Mouse (Mus musculus) thymus, adult 2 months (tissue): ENCODE measurements around the gene Scfd2. TPM values are rescaled to one million over a fixed set of nuclear protein-coding genes. Genes with fewer than 3 reads are reported as not detected.

Experiments used
- DNase-seq: peaks from one replicate; pipeline ENCODE4 v3.0.0; 2021
- H3K27ac ChIP-seq: fragments of 200-500 bp; 2 replicates; pipeline ENCODE4 v1.5.1; 2012; ENCODE audit warnings: low read length, control low read depth; ENCODE audit not compliant: control insufficient read depth, insufficient read depth
- H3K27me3 ChIP-seq: fragments of 200-500 bp; 2 replicates; pipeline ENCODE4 v1.6.1; 2012; ENCODE audit warnings: mild to moderate bottlenecking, low read length, moderate library complexity, mixed read lengths; ENCODE audit not compliant: control insufficient read depth, insufficient read depth
- H3K36me3 ChIP-seq: fragments of 200-500 bp; 2 replicates; pipeline ENCODE4 v1.6.1; 2012; ENCODE audit warnings: mild to moderate bottlenecking, low read length, moderate library complexity; ENCODE audit not compliant: control insufficient read depth, insufficient read depth
- H3K4me1 ChIP-seq: fragments of 200-500 bp; replicated peaks from 2 replicates; pipeline ENCODE4 v1.6.1; 2012; ENCODE audit warnings: low read length; ENCODE audit not compliant: control insufficient read depth, insufficient read depth
- H3K4me3 ChIP-seq: fragments of 200-500 bp; 2 replicates; pipeline ENCODE4 v1.5.1; 2012; ENCODE audit warnings: mild to moderate bottlenecking, low read length, control low read depth, moderate library complexity; ENCODE audit not compliant: control insufficient read depth, insufficient read depth
- CTCF ChIP-seq: fragments of 200-500 bp; IDR thresholded peaks from 2 replicates; pipeline ENCODE4 v1.5.1; 2012; ENCODE audit warnings: mild to moderate bottlenecking, control low read depth, low read length, moderate library complexity, borderline replicate concordance; ENCODE audit not compliant: control insufficient read depth, poor library complexity, insufficient read depth; ENCODE audit errors: extremely low read depth
- POLR2A ChIP-seq: fragments of 200-500 bp; IDR thresholded peaks from 2 replicates; pipeline ENCODE4 v1.6.1; 2012; ENCODE audit warnings: mild to moderate bottlenecking, low read length, control low read depth, moderate library complexity; ENCODE audit not compliant: control insufficient read depth, poor library complexity, insufficient read depth; ENCODE audit errors: extremely low read depth
- WGBS: fragments of 180-500 bp; shearing (Covaris S2); methylation state at CpG from one replicate; pipeline ENCODE4 v1.1.7; 2018; 5-methylcytosine and 5-hydroxymethylcytosine counted together
- polyA plus RNA-seq: library from polyadenylated mRNA; depleted of rRNA; stranded (reverse); fragments of >200 nt; gene quantifications from 2 replicates; pipeline ENCODE4 v1.2.3, GENCODE M21; 2012

Gene Scfd2
- polyA plus RNA-seq, 1 experiment, result 14.5 TPM

DNA sequence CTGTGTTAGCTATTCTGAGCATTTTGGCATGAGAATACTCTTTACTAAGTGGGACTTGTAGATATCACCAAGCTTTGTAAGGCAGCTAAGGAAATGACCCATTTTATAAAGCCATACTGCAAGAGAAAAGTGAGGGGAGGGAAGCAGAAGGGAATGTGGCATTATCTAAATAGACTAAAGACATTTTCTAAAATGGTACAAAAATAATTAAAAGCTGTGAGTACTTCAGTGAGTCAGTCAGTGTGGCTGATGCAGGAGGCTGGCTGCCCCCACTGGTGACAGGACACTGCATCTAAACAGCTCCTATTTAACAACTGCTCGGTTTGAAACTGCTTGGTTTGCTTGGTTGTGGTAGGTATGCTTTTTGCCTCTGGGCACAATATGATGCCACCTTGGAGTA lies 276.6 kb downstream of the Scfd2 start:
- H3K4me1 ChIP-seq, result peaks cover 32% of the 10 kb centered on the region
- no peak overlapping the region for H3K27ac ChIP-seq
- WGBS, result 95% methylated on average over 1 of the region's 1 CpGs
- no peak overlapping the region for H3K4me3 ChIP-seq
- no peak for DNase-seq
- no peaks in the 10 kb centered on the region for H3K27me3 ChIP-seq
- TF ChIP-seq CTCF (no peak), POLR2A (no peak)
- H3K36me3 ChIP-seq, result no peaks in the 10 kb centered on the region

DNA sequence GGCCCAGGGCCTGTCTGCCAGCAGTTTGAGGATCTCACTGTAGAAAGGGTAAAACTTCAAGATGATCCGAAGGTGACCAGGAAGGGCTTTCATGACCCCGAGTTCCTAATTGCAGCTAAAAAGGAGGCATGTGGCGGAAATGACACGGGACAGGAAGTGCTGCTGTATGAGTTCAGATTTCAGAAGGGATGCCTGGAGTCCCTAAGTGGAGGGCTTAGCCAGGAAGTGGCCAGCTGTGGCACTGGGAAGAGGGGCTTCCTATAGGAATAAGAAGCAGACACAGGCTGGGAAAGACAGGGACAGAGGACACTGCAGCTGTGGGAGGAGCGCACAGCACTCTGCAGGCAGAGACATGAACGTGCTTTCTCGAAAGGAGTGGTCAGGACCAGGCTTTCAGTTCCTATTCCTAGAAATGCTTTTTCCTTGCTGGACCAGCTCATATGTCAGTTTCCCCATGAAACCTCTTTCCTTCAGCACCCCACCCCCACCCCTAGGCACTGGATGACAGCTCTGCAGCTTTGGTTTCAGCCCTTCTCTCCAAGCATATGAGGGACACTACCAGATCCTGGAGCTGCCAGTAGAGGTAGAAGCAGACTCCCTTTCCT lies 277.7 kb downstream of the Scfd2 start:
- no peak overlapping the region for H3K27ac ChIP-seq

DNA sequence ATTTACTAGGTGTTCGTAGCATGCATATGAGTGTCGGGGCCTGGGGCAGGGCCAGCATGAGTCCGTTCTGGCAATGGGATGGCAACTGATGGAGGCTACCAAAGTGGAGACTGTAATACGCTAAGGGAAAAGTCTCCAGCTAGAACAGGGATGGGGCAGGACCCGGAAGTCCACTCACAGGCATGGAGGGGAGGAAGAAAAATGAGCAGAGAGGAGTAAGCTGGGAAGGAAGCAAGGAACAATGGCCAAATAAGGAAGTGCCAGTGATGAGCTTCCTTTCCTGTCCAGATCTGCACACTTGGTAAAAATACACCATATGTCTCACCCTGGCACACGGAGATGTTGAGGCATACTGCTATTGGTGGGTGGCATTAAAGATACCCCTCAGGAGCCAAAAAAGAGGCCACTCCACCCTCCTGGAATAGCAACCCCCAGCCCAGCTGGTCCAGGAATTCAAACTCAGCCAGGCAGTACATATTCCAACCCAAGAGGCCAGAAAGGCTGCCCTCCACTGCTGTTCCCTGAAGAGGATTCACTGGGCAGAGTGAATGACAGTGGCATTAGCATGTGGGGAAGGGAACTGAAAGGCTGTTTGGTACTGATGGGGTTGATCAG lies 278.8 kb downstream of the Scfd2 start:
- DNase-seq, result no peak
- TF ChIP-seq CTCF (no peak), POLR2A (no peak)
- Histone ChIP-seq H3K4me3 (no peak overlapping the region), H3K36me3 (no peaks in the 10 kb centered on the region), H3K27ac (no peak overlapping the region), H3K4me1 (peaks cover 23% of the 10 kb centered on the region), H3K27me3 (no peaks in the 10 kb centered on the region)
- 93% methylated on average over 6 of the region's 6 CpGs for WGBS

More for the DNA sequence above, 277.7 kb downstream of the Scfd2 start:
- DNase-seq, result no peak
- H3K4me1 ChIP-seq, result peaks cover 24% of the 10 kb centered on the region
- no peaks in the 10 kb centered on the region for H3K36me3 ChIP-seq
- H3K27me3 ChIP-seq, result no peaks in the 10 kb centered on the region
- WGBS, result 73% methylated on average over 7 of the region's 7 CpGs
- no peak overlapping the region for H3K4me3 ChIP-seq
- TF ChIP-seq CTCF (no peak), POLR2A (no peak)

DNA sequence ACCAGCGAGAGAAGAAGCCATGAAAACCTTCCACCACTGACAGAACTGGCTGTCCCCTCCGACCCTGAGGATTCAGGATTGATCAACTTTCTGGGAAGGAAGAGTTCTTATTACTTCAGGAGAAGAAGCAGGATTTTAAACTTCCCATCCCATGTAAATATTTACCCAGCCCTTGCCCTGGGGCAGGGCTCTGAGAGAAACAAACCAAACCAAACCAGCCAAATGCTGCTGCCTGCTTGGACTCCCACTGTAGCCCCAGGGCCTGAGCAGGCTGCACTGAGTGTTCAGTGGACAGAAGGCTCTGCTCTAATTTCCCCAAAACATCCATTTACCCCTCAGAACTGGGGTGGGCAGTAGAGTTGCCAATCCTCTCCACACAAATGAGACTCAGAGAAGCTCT lies 280.6 kb downstream of the Scfd2 start:
- no peak for DNase-seq
- TF ChIP-seq CTCF (no peak), POLR2A (no peak)

DNA sequence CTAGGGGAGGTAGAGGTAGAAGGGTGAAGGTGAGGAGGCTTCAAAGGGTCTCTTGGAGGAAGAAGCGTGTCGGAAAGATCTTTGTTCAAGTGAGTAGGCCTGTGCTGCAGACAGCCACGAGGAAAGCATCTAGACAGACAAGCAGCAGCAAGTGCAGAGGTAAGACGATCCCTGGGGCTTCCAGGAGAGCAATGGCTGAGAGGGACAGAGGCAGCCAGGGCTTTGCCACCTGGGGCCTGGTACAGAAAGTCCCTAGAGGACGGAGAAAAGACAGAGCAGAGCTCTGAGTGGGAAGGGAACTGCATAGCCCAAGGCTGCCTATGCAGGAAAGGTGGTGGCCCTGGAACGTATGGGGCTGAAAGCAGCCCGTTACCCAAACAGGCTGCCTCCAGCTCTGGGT lies 281.3 kb downstream of the Scfd2 start:
- Histone ChIP-seq H3K4me3 (no peak overlapping the region), H3K4me1 (peaks cover 27% of the 10 kb centered on the region)
- TF ChIP-seq POLR2A (no peak), CTCF (no peak)

More for the DNA sequence above, 280.6 kb downstream of the Scfd2 start:
- no peaks in the 10 kb centered on the region for H3K27me3 ChIP-seq
- H3K36me3 ChIP-seq, result no peaks in the 10 kb centered on the region
- no peak overlapping the region for H3K27ac ChIP-seq
- 92% methylated on average over 2 of the region's 2 CpGs for WGBS
- no peak overlapping the region for H3K4me3 ChIP-seq
- H3K4me1 ChIP-seq, result peaks cover 24% of the 10 kb centered on the region

DNA sequence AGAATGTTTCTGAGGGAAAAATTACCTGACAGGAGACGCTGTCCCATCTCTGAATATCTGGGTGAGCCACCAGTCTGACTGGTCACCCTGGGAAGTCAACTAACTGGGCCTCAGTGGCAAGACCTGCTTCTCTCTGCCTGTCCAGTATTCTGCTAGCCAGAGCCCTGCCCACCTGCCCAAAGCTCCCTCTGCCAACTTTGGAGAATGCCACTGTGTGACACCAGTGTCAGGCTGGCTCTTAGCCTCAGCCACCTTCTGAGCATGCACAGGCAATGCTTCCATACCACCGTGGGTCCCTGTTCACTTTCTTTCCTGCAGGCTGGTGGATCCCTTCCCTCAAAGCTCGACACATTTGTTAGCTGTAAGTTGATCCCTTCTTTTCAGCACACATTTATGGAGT lies 281.8 kb downstream of the Scfd2 start:
- Histone ChIP-seq H3K4me3 (no peak overlapping the region), H3K27ac (no peak overlapping the region), H3K27me3 (no peaks in the 10 kb centered on the region), H3K4me1 (peaks cover 26% of the 10 kb centered on the region), H3K36me3 (no peaks in the 10 kb centered on the region)
- no peak for TF ChIP-seq CTCF
- TF ChIP-seq POLR2A, result no peak
- no peak for DNase-seq
- WGBS, result 89% methylated on average over 3 of the region's 3 CpGs

More for the DNA sequence above, 281.3 kb downstream of the Scfd2 start:
- no peaks in the 10 kb centered on the region for H3K36me3 ChIP-seq
- H3K27me3 ChIP-seq, result no peaks in the 10 kb centered on the region
- 80% methylated on average over 7 of the region's 7 CpGs for WGBS
- no peak overlapping the region for H3K27ac ChIP-seq
- no peak for DNase-seq
